Mouse (Mus musculus) 416B (cell line): ENCODE measurements around the gene Coa7.

ENCODE experiments used
- DNase-seq: peaks from one replicate; pipeline ENCODE4 v3.0.0; 2011; ENCODE audit warnings: low read depth

Gene Coa7

GRCm38 (mm10) chr4:108386087-108386486, 58.1 kb downstream of the Coa7 start:
- no peak for DNase-seq

DNA sequence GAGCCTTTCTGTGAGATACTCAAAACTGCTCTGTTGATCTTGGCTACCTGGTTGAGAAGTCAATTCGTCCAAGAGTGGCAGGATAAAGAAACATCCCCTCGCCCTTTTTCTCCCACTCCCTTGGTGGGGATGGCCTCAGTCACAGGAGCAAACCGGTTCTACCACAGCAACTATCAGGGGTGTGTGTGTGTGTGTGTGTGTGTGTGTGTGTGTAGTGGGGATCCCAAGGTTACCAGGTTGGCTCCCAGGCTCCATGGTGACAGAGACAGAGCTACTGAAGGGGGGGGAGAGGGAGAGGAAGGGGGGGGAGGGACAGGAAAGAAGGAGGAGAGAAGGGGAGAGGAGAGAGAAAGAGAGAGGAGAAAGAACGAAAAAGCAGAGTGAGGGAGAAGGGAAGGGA, 59.2 kb downstream of the Coa7 start:
- no peak for DNase-seq

GRCm38 (mm10) chr4:108387681-108388253, 59.8 kb downstream of the Coa7 start:
- DNase-seq: peak; percentile 55

GRCm38 (mm10) chr4:108388741-108389140, 60.8 kb downstream of the Coa7 start:
- no peak for DNase-seq

GRCm38 (mm10) chr4:108391124-108391523, 63.2 kb downstream of the Coa7 start:
- DNase-seq: no peak
